Mouse (Mus musculus) lung, postnatal 0 days (tissue): Measurements from ENCODE around the gene Gm5483. TPM values are rescaled to one million over a fixed set of nuclear protein-coding genes. Genes with fewer than 3 reads are reported as not detected.
"Not testable (repeated sequence)": the region's sequence is repeated elsewhere in the genome, so short reads cannot be mapped to it uniquely, and the experiment has no call there.

Experiments
- ATAC-seq: fragments of 200-750 bp; cut with Nextera tagmentation; 2 replicates; pipeline ENCODE4 v1.8.0; 2017; ENCODE audit warnings: moderate library complexity
- DNase-seq: peaks from one replicate; pipeline ENCODE4 v3.0.0-alpha.2; 2016; ENCODE audit warnings: low spot score
- H3K27ac ChIP-seq: fragments of 300-500 bp; sonication (generic); 2 replicates; pipeline ENCODE4 v1.5.1; 2014; ENCODE audit warnings: antibody characterized with exemption, mild to moderate bottlenecking, low read length, mixed read lengths
- H3K27me3 ChIP-seq: fragments of 300-500 bp; sonication (generic); replicated peaks from 2 replicates; pipeline ENCODE4 v1.6.1; 2014; ENCODE audit warnings: low read length, mixed read lengths; ENCODE audit not compliant: insufficient read depth
- H3K36me3 ChIP-seq: fragments of 300-500 bp; sonication (generic); 2 replicates; pipeline ENCODE4 v1.6.1; 2014; ENCODE audit warnings: low read length, mixed read lengths; ENCODE audit not compliant: insufficient read depth
- H3K4me1 ChIP-seq: fragments of 300-500 bp; sonication (generic); 2 replicates; pipeline ENCODE4 v1.6.1; 2014; ENCODE audit warnings: antibody characterized with exemption, low read depth, low read length, mixed read lengths; ENCODE audit not compliant: insufficient read depth
- H3K4me2 ChIP-seq: fragments of 300-500 bp; sonication (generic); replicated peaks from 2 replicates; pipeline ENCODE4 v1.6.1; 2014; ENCODE audit warnings: low read depth, mild to moderate bottlenecking, low read length, moderate library complexity, mixed read lengths
- H3K4me3 ChIP-seq: fragments of 300-500 bp; sonication (generic); 2 replicates; pipeline ENCODE4 v1.5.1; 2014; ENCODE audit warnings: low read depth, low read length
- H3K9ac ChIP-seq: fragments of 300-500 bp; sonication (generic); replicated peaks from 2 replicates; pipeline ENCODE4 v1.6.1; 2014; ENCODE audit warnings: low read depth, mild to moderate bottlenecking
- H3K9me3 ChIP-seq: fragments of 300-500 bp; sonication (generic); 2 replicates; pipeline ENCODE4 v1.6.1; 2016; ENCODE audit warnings: low read length, mixed read lengths
- CTCF ChIP-seq: IDR thresholded peaks from 2 replicates; pipeline ENCODE4 v1.5.1; 2016; ENCODE audit warnings: antibody characterized with exemption, mild to moderate bottlenecking
- EP300 ChIP-seq: IDR thresholded peaks from 2 replicates; pipeline ENCODE4 v1.6.1; 2016; ENCODE audit warnings: antibody characterized with exemption, mild to moderate bottlenecking, control low read depth
- WGBS: fragments of 180-500 bp; shearing (Covaris S2); extraction: QIAGEN DNeasy Blood & Tissue Kit; methylation state at CpG from one replicate; pipeline ENCODE4 v1.1.7; 2014; 5-methylcytosine and 5-hydroxymethylcytosine counted together
- polyA plus RNA-seq: library from polyadenylated mRNA; unstranded; fragments of >200 nt; fragmentation: Nextera tagmentation; extraction: Ambion mirVana; gene quantifications from 2 replicates; pipeline ENCODE4 v1.2.1, GENCODE M21; 2015

Gene Gm5483
- polyA plus RNA-seq, 1 experiment from 2014 or later: 45.8 TPM

- no peaks in the 10 kb centered on the region for H3K27me3 ChIP-seq
- no peak for DNase-seq
- H3K4me3 ChIP-seq: no peak overlapping the region
- no peak overlapping the region for H3K27ac ChIP-seq
- ATAC-seq: no peak
- TF ChIP-seq EP300: no peak
- TF ChIP-seq CTCF: no peak
- H3K9me3 ChIP-seq: no peaks in the 10 kb centered on the region
- no peaks in the 10 kb centered on the region for H3K4me1 ChIP-seq
- no peaks in the 10 kb centered on the region for H3K36me3 ChIP-seq
- no peak overlapping the region for H3K9ac ChIP-seq
- H3K4me2 ChIP-seq: no peak overlapping the region
- WGBS: 45% methylated on average over 5 of the region's 5 CpGs
Measured at GRCm38 (mm10) chr16:36203846-36204245, 19.8 kb downstream of the Gm5483 start.

DNA sequence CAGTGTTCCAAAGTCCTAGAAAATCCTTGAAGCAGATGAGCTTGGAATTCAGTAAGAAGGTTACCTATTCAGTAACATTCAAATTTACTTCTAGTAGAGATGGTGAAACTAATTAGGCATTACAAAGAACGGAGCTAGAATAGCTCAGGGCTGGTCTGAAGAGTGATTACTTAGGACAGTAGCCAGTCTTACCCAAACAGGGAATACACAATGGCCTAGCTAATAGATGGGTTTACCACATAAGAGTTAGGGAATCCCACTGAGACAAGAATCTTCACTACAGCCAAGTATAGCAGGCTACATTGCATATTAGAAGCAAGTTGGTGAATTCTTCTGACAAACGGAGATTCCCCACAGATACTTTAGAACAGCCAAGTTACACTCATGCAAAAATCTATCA lies 21.7 kb downstream of the Gm5483 start:
- not testable (repeated sequence) for H3K4me1 ChIP-seq, H3K27ac ChIP-seq, H3K27me3 ChIP-seq, H3K4me3 ChIP-seq, H3K4me2 ChIP-seq, H3K9ac ChIP-seq, H3K9me3 ChIP-seq, ATAC-seq, DNase-seq, H3K36me3 ChIP-seq
- 28% methylated on average over 2 of the region's 2 CpGs for WGBS

DNA sequence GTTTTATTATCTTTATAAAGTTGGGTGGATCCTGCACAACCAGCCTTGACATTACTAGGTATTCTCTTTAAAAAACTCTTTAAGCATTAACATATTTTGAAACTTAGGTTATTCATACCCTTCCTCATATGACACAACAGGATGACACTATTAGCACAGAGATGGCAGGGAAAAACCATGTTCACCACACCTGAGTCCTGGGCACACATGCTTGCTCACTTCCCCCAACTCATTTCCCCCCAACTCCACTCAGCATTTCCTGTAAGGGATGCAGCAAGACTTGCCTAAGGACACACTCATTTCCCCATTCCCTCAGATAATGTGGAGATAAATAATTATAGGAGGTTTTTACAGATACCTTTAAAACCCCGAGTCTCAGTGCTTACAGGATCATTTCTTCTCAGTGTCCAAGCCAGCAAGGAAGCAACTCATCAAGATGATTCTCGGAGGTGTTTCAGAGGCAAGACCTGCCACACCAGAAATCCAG lies 26.0 kb downstream of the Gm5483 start, which contains the start of gene Gm5416:
Gm5416 (plus strand) TSS at position 437 of the 487 bp plus-strand sequence.
- Histone ChIP-seq H3K4me3 (no peak within 1 kb of the TSS), H3K27me3 (no peaks in the 10 kb centered on the region), H3K9ac (no peak within 1 kb of the TSS), H3K4me2 (no peak within 1 kb of the TSS), H3K36me3 (no peaks in the 10 kb centered on the region), H3K9me3 (no peaks in the 10 kb centered on the region), H3K27ac (no peak within 1 kb of the TSS), H3K4me1 (no peaks in the 10 kb centered on the region)
- ATAC-seq (no peak), DNase-seq (no peak)
- WGBS: 75% methylated on average over 2 of the region's 2 CpGs
- TF ChIP-seq EP300 (no peak), CTCF (no peak)

DNA sequence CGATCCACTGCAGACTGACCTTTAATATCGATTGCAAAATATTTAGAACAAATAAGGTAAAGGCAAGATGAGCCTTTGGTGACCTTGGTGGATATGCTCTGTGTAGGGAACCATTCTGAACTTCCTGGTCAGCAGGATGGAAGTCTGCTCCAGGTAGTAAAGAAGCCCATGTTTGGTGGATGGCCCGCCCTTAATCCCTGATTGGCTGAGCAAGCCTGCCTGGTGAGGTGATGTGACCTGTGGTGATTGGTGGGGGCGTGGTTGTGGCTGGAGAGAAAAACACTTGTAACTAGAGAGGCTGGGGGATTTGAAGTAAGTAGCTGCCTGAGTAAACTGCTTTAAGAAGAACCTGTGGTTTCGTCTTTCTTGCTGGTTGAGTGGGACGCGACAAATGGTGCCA lies 37.2 kb downstream of the Gm5483 start, which contains the start of gene 2010005H15Rik:
2010005H15Rik (plus strand) TSS at position 301 of the 400 bp plus-strand sequence.
- DNase-seq, H3K36me3 ChIP-seq, ATAC-seq, H3K4me3 ChIP-seq, H3K4me2 ChIP-seq, H3K4me1 ChIP-seq, H3K27ac ChIP-seq, H3K9ac ChIP-seq, H3K9me3 ChIP-seq, H3K27me3 ChIP-seq: not testable (repeated sequence)
- WGBS: 87% methylated on average over 6 of the region's 7 CpGs

Other genes starting within 250 kb of the Gm5483 start
- 14.2 and 14.6 TPM in 2 replicates for gene Parp9, start 245.7 kb upstream of the Gm5483 start, polyA plus RNA-seq
- 6.2 and 6.4 TPM in 2 replicates for gene Dtx3l, start 245.1 kb upstream of the Gm5483 start, polyA plus RNA-seq
- gene Kpna1, start 205.5 kb upstream of the Gm5483 start, polyA plus RNA-seq: 16.7 and 19.0 TPM in 2 replicates
- 5.4 and 5.8 TPM in 2 replicates for gene Wdr5b, start 143.0 kb upstream of the Gm5483 start, polyA plus RNA-seq
- gene Fam162a, start 112.6 kb upstream of the Gm5483 start, polyA plus RNA-seq: 213 and 234 TPM in 2 replicates
- 33.8 and 36.4 TPM in 2 replicates for gene Ccdc58, start 112.5 kb upstream of the Gm5483 start, polyA plus RNA-seq
- gene Csta1, start 53.0 kb upstream of the Gm5483 start, polyA plus RNA-seq: 0.04 TPM in 1 of 2 replicates, not detected in the other
- gene Stfa2l1, start 27.4 kb upstream of the Gm5483 start, polyA plus RNA-seq: 29.2 and 33.1 TPM in 2 replicates
- gene Gm5416, start 26.2 kb downstream of the Gm5483 start, polyA plus RNA-seq: 5.7 and 5.8 TPM in 2 replicates
- gene 2010005H15Rik, start 37.3 kb downstream of the Gm5483 start, polyA plus RNA-seq: 19.0 and 24.4 TPM in 2 replicates
- 83.8 and 88.0 TPM in 2 replicates for gene Stfa1, start 92.7 kb downstream of the Gm5483 start, polyA plus RNA-seq
- 0.67 TPM in 1 of 2 replicates, not detected in the other for gene BC117090, start 150.1 kb downstream of the Gm5483 start, polyA plus RNA-seq
- 54.2 and 65.9 TPM in 2 replicates for gene BC100530, start 183.5 kb downstream of the Gm5483 start, polyA plus RNA-seq
- 19.8 and 20.5 TPM in 2 replicates for gene Stfa2, start 224.2 kb downstream of the Gm5483 start, polyA plus RNA-seq